Mouse (Mus musculus): ENCODE measurements around the gene Stil.
A peak's percentile ranks its signal among the peaks of the same experiment; 100 is the strongest.
"Not testable (repeated sequence)": the region's sequence is repeated elsewhere in the genome, so short reads cannot be mapped to it uniquely, and the experiment has no call there.

Stil gene

GRCm38 (mm10) chr4:114999773-115000428 is at the start of gene Stil:
Gene Stil (plus strand): TSS chr4:115000159.
- peak; percentile 97 for DNase-seq (ENCODE audit: extremely low read depth, insufficient read length, low spot score)

GRCm38 (mm10) chr4:114953172-114953571 is 46.8 kb upstream of the Stil start:
- DNase-seq (ENCODE audit: extremely low read depth, insufficient read length, low spot score): no peak

GRCm38 (mm10) chr4:114957403-114957802 is 42.6 kb upstream of the Stil start:
- no peak for DNase-seq (ENCODE audit: extremely low read depth, insufficient read length, low spot score)

- no peak for DNase-seq (ENCODE audit: extremely low read depth, insufficient read length, low spot score)
These were observed 41.7 kb upstream of the Stil start for GRCm38 (mm10) chr4:114958231-114958630.

- DNase-seq (ENCODE audit: extremely low read depth, insufficient read length, low spot score): no peak
These were observed 41.2 kb upstream of the Stil start for GRCm38 (mm10) chr4:114958786-114959185.

GRCm38 (mm10) chr4:114959533-114959932 is 40.4 kb upstream of the Stil start:
- peak; percentile 25 for DNase-seq (ENCODE audit: extremely low read depth, insufficient read length, low spot score)

- DNase-seq (ENCODE audit: extremely low read depth, insufficient read length, low spot score): not testable (repeated sequence)
These were observed 39.1 kb upstream of the Stil start for GRCm38 (mm10) chr4:114960881-114961280.

GRCm38 (mm10) chr4:114970736-114971135 is 29.2 kb upstream of the Stil start:
- DNase-seq (ENCODE audit: extremely low read depth, insufficient read length, low spot score): no peak

- DNase-seq (ENCODE audit: extremely low read depth, insufficient read length, low spot score): no peak
These were observed 26.7 kb upstream of the Stil start for GRCm38 (mm10) chr4:114973229-114973740.

- no peak for DNase-seq (ENCODE audit: extremely low read depth, insufficient read length, low spot score)
These were observed 17.3 kb upstream of the Stil start for GRCm38 (mm10) chr4:114982619-114983018.

GRCm38 (mm10) chr4:114983020-114983419 is 16.9 kb upstream of the Stil start:
- DNase-seq (ENCODE audit: extremely low read depth, insufficient read length, low spot score): peak; percentile 19

GRCm38 (mm10) chr4:114986211-114986590 is 13.8 kb upstream of the Stil start:
- no peak for DNase-seq (ENCODE audit: extremely low read depth, insufficient read length, low spot score)

GRCm38 (mm10) chr4:114986591-114987432 is 13.1 kb upstream of the Stil start, which contains the start of gene Cmpk1:
Gene Cmpk1 (minus strand): TSS chr4:114987241.
- DNase-seq (ENCODE audit: extremely low read depth, insufficient read length, low spot score): peak; percentile 83

- DNase-seq (ENCODE audit: extremely low read depth, insufficient read length, low spot score): no peak
These were observed 5.7 kb upstream of the Stil start for GRCm38 (mm10) chr4:114994218-114994617.

GRCm38 (mm10) chr4:114997051-114997450 is 2.9 kb upstream of the Stil start:
- peak; percentile 17 for DNase-seq (ENCODE audit: extremely low read depth, insufficient read length, low spot score)

GRCm38 (mm10) chr4:114999445-114999772 is 550 bp upstream of the Stil start:
- DNase-seq (ENCODE audit: extremely low read depth, insufficient read length, low spot score): no peak

GRCm38 (mm10) chr4:115000429-115000795 is 453 bp downstream of the Stil start:
- DNase-seq (ENCODE audit: extremely low read depth, insufficient read length, low spot score): no peak

- no peak for DNase-seq (ENCODE audit: extremely low read depth, insufficient read length, low spot score)
These were observed 14.3 kb downstream of the Stil start for GRCm38 (mm10) chr4:115014276-115014675.

GRCm38 (mm10) chr4:115019997-115020396 is 20.0 kb downstream of the Stil start:
- DNase-seq (ENCODE audit: extremely low read depth, insufficient read length, low spot score): no peak

- peak; percentile 29 for DNase-seq (ENCODE audit: extremely low read depth, insufficient read length, low spot score)
These were observed 35.1 kb downstream of the Stil start for GRCm38 (mm10) chr4:115035043-115035442.

- DNase-seq (ENCODE audit: extremely low read depth, insufficient read length, low spot score): no peak
These were observed 38.3 kb downstream of the Stil start for GRCm38 (mm10) chr4:115038242-115038641.

- no peak for DNase-seq (ENCODE audit: extremely low read depth, insufficient read length, low spot score)
These were observed 45.7 kb downstream of the Stil start for GRCm38 (mm10) chr4:115045621-115046020.

Measured in 3134 (cell line).